Mouse (Mus musculus) intestine, embryonic 15.5 days (tissue): ENCODE measurements around the gene Sugct. TPM values are rescaled to one million over a fixed set of nuclear protein-coding genes. Genes with fewer than 3 reads are reported as not detected.

Experiments used
- ATAC-seq: fragments of 200-750 bp; cut with Nextera tagmentation; 2 replicates; pipeline ENCODE4 v1.8.0; 2017; ENCODE audit warnings: moderate TSS enrichment, moderate library complexity
- H3K27ac ChIP-seq: fragments of 300-500 bp; sonication (generic); 2 replicates; pipeline ENCODE4 v1.5.1; 2015; ENCODE audit warnings: mild to moderate bottlenecking, inconsistent platforms
- H3K27me3 ChIP-seq: fragments of 300-500 bp; sonication (generic); replicated peaks from 2 replicates; pipeline ENCODE4 v1.6.1; 2015; ENCODE audit warnings: inconsistent platforms
- H3K36me3 ChIP-seq: fragments of 300-500 bp; sonication (generic); 2 replicates; pipeline ENCODE4 v1.6.1; 2015; ENCODE audit warnings: inconsistent platforms
- H3K4me1 ChIP-seq: fragments of 300-500 bp; sonication (generic); replicated peaks from 2 replicates; pipeline ENCODE4 v1.6.1; 2015; ENCODE audit warnings: inconsistent platforms
- H3K4me2 ChIP-seq: fragments of 300-500 bp; sonication (generic); replicated peaks from 2 replicates; pipeline ENCODE4 v1.6.1; 2015; ENCODE audit warnings: mild to moderate bottlenecking, inconsistent platforms
- H3K4me3 ChIP-seq: fragments of 300-500 bp; sonication (generic); replicated peaks from 2 replicates; pipeline ENCODE4 v1.5.1; 2015; ENCODE audit warnings: inconsistent platforms
- H3K9ac ChIP-seq: fragments of 300-500 bp; sonication (generic); 2 replicates; pipeline ENCODE4 v1.6.1; 2015; ENCODE audit warnings: inconsistent platforms
- H3K9me3 ChIP-seq: fragments of 300-500 bp; sonication (generic); 2 replicates; pipeline ENCODE4 v1.6.1; 2016; ENCODE audit warnings: inconsistent platforms
- WGBS: fragments of 180-500 bp; shearing (Covaris S2); methylation state at CpG from one replicate; pipeline ENCODE4 v1.1.7; 2015; 5-methylcytosine and 5-hydroxymethylcytosine counted together
- polyA plus RNA-seq: library from polyadenylated mRNA; unstranded; fragments of >200 nt; fragmentation: Nextera tagmentation; extraction: Ambion mirVana; gene quantifications from 2 replicates; pipeline ENCODE4 v1.2.1, GENCODE M21; 2015

The Sugct gene
- polyA plus RNA-seq, 1 experiment from 2014 or later, result 5.3 TPM

GRCm38 (mm10) chr13:17691436-17691835, 3.9 kb downstream of the Sugct start:
- ATAC-seq, result no peak
- no peak overlapping the region for H3K4me3 ChIP-seq
- H3K9ac ChIP-seq, result no peak overlapping the region
- no peaks in the 10 kb centered on the region for H3K9me3 ChIP-seq
- no peaks in the 10 kb centered on the region for H3K27me3 ChIP-seq
- no peak overlapping the region for H3K27ac ChIP-seq
- H3K36me3 ChIP-seq, result no peaks in the 10 kb centered on the region
- peaks cover 7% of the 10 kb centered on the region; the same call in 1 of the 2 replicates for H3K4me1 ChIP-seq
- H3K4me2 ChIP-seq, result no peak overlapping the region
- 52% methylated on average over 1 of the region's 1 CpGs for WGBS

DNA sequence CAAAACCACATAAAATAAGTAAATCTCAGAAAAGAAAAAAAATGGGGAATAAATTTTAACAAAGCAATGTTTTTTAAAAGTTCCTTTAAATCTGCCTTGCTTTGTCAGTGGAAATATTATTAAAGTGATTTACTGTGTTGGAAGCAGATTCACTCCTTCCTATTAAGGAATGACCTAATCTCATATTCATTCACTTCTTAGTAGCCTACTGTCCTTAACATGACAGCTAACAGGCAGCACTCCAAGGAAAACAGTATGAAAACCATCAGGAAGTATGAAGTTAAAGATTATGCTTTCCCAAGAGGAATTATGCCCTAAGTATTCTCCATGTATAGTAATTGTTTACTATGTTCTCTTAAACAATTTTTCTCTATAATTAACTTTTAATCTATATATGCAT, 4.7 kb downstream of the Sugct start:
- H3K36me3 ChIP-seq, result no peaks in the 10 kb centered on the region
- H3K9ac ChIP-seq, result no peak overlapping the region
- no peak overlapping the region for H3K27ac ChIP-seq
- H3K27me3 ChIP-seq, result no peaks in the 10 kb centered on the region
- peaks cover 7% of the 10 kb centered on the region; the same call in 1 of the 2 replicates for H3K4me1 ChIP-seq
- ATAC-seq, result no peak
- no peaks in the 10 kb centered on the region for H3K9me3 ChIP-seq
- H3K4me2 ChIP-seq, result no peak overlapping the region
- H3K4me3 ChIP-seq, result no peak overlapping the region

GRCm38 (mm10) chr13:17689461-17689860, 5.9 kb downstream of the Sugct start:
- peaks cover 7% of the 10 kb centered on the region; the same call in 1 of the 2 replicates for H3K4me1 ChIP-seq
- no peak overlapping the region for H3K9ac ChIP-seq
- no peaks in the 10 kb centered on the region for H3K9me3 ChIP-seq
- H3K36me3 ChIP-seq, result no peaks in the 10 kb centered on the region
- no peak for ATAC-seq
- no peak overlapping the region for H3K4me2 ChIP-seq
- H3K27ac ChIP-seq, result no peak overlapping the region
- no peaks in the 10 kb centered on the region for H3K27me3 ChIP-seq
- H3K4me3 ChIP-seq, result no peak overlapping the region

DNA sequence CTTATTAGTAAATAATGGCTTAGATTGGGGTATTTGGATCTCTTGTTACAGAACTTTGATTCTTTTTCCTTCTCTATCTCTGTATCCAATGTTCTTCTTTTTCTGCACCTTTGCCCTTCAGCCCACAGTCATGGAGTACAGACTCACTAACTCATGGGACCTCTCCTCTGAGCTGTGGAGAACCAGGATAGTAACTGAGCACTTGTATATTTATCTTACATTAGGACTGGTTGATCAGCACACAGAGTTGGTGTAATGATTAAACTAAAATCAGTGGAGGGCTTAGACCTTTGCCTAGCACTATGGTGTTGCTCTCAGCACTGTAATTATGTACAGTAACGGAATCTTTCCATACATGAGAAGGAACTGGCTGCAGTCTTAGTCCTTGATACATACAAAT, 24.2 kb downstream of the Sugct start:
- H3K4me2 ChIP-seq, result no peak overlapping the region
- ATAC-seq, result no peak
- no peaks in the 10 kb centered on the region for H3K36me3 ChIP-seq
- no peak overlapping the region for H3K4me3 ChIP-seq
- no peaks in the 10 kb centered on the region for H3K27me3 ChIP-seq
- H3K27ac ChIP-seq, result no peak overlapping the region
- H3K9ac ChIP-seq, result no peak overlapping the region
- H3K9me3 ChIP-seq, result no peaks in the 10 kb centered on the region
- no peaks in the 10 kb centered on the region for H3K4me1 ChIP-seq
- WGBS, result 62% methylated on average over 1 of the region's 1 CpGs

DNA sequence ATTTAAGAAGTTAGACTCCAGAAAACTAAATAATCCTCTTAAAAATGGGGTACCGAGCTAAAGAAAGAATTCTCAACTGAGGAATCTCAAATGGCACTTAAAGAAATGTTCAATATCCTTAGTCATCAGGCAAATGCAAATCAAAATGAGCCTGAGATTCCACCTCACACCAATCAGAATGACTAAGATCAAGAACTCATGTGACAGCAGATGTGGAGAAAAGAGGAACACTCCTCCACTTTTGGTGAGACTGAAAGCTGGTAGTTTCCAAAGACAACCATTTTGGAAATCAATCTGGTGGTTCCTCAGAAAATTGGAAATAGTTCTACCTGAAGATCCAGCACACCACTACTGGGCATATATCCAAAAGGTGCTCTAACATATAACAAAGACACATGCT, 28.0 kb downstream of the Sugct start:
- Histone ChIP-seq H3K9ac (no peak overlapping the region), H3K27ac (no peak overlapping the region), H3K36me3 (no peaks in the 10 kb centered on the region), H3K27me3 (no peaks in the 10 kb centered on the region), H3K4me1 (no peaks in the 10 kb centered on the region), H3K4me2 (no peak overlapping the region), H3K4me3 (no peak overlapping the region), H3K9me3 (no peaks in the 10 kb centered on the region)
- no peak for ATAC-seq
- WGBS, result 79% methylated on average over 1 of the region's 1 CpGs

GRCm38 (mm10) chr13:17642294-17642693, 53.1 kb downstream of the Sugct start:
- H3K9ac ChIP-seq, result no peak overlapping the region
- no peaks in the 10 kb centered on the region for H3K27me3 ChIP-seq
- WGBS, result 55% methylated on average over 2 of the region's 2 CpGs
- H3K27ac ChIP-seq, result no peak overlapping the region
- H3K4me3 ChIP-seq, result no peak overlapping the region
- no peak overlapping the region for H3K4me2 ChIP-seq
- H3K9me3 ChIP-seq, result no peaks in the 10 kb centered on the region
- H3K36me3 ChIP-seq, result no peaks in the 10 kb centered on the region
- H3K4me1 ChIP-seq, result no peaks in the 10 kb centered on the region
- ATAC-seq, result no peak

DNA sequence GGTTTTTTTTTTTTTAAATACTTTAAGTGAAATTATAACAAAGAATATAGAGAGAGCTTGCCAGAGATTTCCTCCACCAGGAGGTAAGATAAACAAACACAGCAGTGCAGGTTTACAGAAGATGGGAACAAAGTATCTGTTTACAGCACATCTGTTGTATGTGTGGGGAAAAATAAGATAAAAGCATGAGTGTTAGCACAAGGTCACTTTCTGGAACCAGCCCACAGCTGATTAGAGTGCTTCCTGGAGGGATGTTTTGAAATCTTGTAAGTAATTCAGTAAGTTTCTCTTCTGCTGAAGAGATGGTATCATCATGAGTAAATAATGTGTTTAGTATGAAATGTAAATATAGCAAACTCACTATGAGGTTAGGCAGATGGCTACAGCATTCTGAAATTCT, 57.3 kb downstream of the Sugct start:
- no peaks in the 10 kb centered on the region for H3K4me1 ChIP-seq
- ATAC-seq, result no peak
- no peak overlapping the region for H3K4me3 ChIP-seq

GRCm38 (mm10) chr13:17627108-17627507, 68.2 kb downstream of the Sugct start:
- Histone ChIP-seq H3K9ac (no peak overlapping the region), H3K4me2 (no peak overlapping the region), H3K9me3 (no peaks in the 10 kb centered on the region), H3K36me3 (no peaks in the 10 kb centered on the region), H3K4me1 (no peaks in the 10 kb centered on the region), H3K27me3 (no peaks in the 10 kb centered on the region), H3K27ac (no peak overlapping the region), H3K4me3 (no peak overlapping the region)
- no peak for ATAC-seq
- WGBS, result 82% methylated on average over 5 of the region's 5 CpGs

More for the DNA sequence above, 57.3 kb downstream of the Sugct start:
- Histone ChIP-seq H3K36me3 (no peaks in the 10 kb centered on the region), H3K27ac (no peak overlapping the region), H3K27me3 (no peaks in the 10 kb centered on the region), H3K9me3 (no peaks in the 10 kb centered on the region), H3K4me2 (no peak overlapping the region), H3K9ac (no peak overlapping the region)

- no peaks in the 10 kb centered on the region for H3K27me3 ChIP-seq
- ATAC-seq, result no peak
Observed at GRCm38 (mm10) chr13:17624976-17625375, 70.4 kb downstream of the Sugct start.

GRCm38 (mm10) chr13:17606217-17606616, 89.1 kb downstream of the Sugct start:
- H3K9ac ChIP-seq, result no peak overlapping the region
- no peaks in the 10 kb centered on the region for H3K9me3 ChIP-seq
- H3K27ac ChIP-seq, result no peak overlapping the region
- WGBS, result 74% methylated on average over 1 of the region's 1 CpGs
- H3K4me2 ChIP-seq, result no peak overlapping the region
- no peak for ATAC-seq
- no peaks in the 10 kb centered on the region for H3K4me1 ChIP-seq
- no peak overlapping the region for H3K4me3 ChIP-seq
- no peaks in the 10 kb centered on the region for H3K27me3 ChIP-seq
- H3K36me3 ChIP-seq, result no peaks in the 10 kb centered on the region

More at GRCm38 (mm10) chr13:17624976-17625375, 70.4 kb downstream of the Sugct start:
- H3K4me1 ChIP-seq, result no peaks in the 10 kb centered on the region
- no peaks in the 10 kb centered on the region for H3K9me3 ChIP-seq
- H3K27ac ChIP-seq, result no peak overlapping the region
- no peak overlapping the region for H3K9ac ChIP-seq
- H3K36me3 ChIP-seq, result no peaks in the 10 kb centered on the region
- no peak overlapping the region for H3K4me3 ChIP-seq
- H3K4me2 ChIP-seq, result no peak overlapping the region

DNA sequence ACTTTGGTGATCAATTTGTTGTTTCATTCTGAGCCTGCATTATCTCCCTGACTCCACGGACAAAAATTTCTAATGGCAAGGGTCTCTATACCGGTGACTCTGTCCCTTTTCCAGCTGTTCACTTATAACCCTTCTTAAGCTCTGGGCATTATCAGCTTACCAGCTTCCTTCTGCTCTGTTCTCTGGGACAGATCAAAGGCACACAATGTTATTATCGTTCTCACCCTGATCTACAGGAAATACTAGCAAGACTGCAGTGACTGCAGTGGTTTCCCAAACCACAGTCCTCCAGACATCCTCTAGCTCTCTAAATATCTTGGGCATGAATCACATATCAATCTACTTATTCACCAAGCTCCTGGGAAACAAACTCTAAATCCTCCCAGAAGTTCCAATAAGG, 90.7 kb downstream of the Sugct start:
- Histone ChIP-seq H3K4me3 (no peak overlapping the region), H3K9me3 (no peaks in the 10 kb centered on the region), H3K4me2 (no peak overlapping the region), H3K4me1 (no peaks in the 10 kb centered on the region), H3K36me3 (no peaks in the 10 kb centered on the region), H3K9ac (no peak overlapping the region), H3K27me3 (no peaks in the 10 kb centered on the region), H3K27ac (no peak overlapping the region)
- 64% methylated on average over 3 of the region's 3 CpGs for WGBS
- no peak for ATAC-seq

DNA sequence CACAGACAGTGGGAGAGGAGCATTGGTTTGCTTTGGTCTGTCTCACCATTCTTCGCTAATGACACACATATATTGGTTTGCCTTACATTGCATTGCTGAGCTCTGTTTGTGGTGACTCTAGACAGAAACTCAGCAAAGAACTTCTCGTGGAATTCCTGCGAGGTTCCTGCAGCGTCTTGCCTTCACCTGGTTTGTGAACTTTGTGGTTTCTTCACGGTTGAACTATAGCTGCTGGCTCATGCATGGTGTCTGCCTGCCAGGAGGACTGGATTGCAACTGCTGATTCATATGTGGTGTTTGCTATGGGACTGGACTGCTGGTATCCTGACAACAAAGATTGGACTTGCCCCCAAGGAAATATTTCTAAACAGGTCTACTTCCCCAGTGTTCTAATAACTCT, 91.6 kb downstream of the Sugct start:
- Histone ChIP-seq H3K36me3 (no peaks in the 10 kb centered on the region), H3K4me1 (no peaks in the 10 kb centered on the region), H3K9me3 (no peaks in the 10 kb centered on the region), H3K4me2 (no peak overlapping the region), H3K27ac (no peak overlapping the region), H3K9ac (no peak overlapping the region), H3K4me3 (no peak overlapping the region), H3K27me3 (no peaks in the 10 kb centered on the region)
- WGBS, result 91% methylated on average over 5 of the region's 5 CpGs
- no peak for ATAC-seq

DNA sequence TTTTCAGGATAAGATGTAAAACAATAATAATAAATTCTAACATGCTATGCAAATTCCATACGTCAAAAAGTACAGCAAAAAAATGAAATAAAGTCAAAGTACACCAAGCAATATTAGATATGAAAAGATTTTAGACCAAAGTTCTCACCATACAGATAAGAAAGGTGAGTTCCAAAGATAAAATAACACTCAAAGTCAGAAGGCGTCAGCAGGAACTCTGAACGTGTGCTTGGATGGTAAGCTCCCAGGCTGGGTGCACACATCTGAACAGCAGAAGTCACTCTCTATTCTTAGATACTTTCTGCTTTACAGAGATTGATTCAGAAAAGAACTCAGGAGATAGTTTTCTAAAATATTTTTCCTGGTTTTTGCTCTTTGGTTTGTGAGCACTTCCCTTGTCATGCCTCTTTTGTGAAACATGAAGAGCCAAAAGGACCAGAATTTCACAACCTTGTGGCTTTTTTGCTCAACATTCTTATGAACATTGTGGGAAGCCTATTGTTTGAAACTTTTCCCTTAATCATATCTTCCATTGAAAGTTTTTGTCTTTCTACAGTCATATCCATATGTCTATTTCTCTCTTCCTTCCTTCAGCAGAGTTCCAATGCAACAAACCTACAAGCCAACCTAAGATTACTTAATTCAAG, 110.0 kb downstream of the Sugct start:
- H3K27me3 ChIP-seq, result no peaks in the 10 kb centered on the region
- no peak overlapping the region for H3K4me2 ChIP-seq
- no peaks in the 10 kb centered on the region for H3K4me1 ChIP-seq
- H3K4me3 ChIP-seq, result no peak overlapping the region
- no peak overlapping the region for H3K9ac ChIP-seq
- ATAC-seq, result peak; percentile 59
- WGBS, result 34% methylated on average over 3 of the region's 3 CpGs
- H3K27ac ChIP-seq, result no peak overlapping the region
- H3K36me3 ChIP-seq, result no peaks in the 10 kb centered on the region
- H3K9me3 ChIP-seq, result no peaks in the 10 kb centered on the region
